Mouse (Mus musculus) v-Abl transformed pro-B cells (cell line): ENCODE measurements around the gene Snx14.

ENCODE experiments used
- in situ Hi-C, 2 experiments: fragments of 400-800 bp; cut with MboI; formaldehyde crosslinking; loops; one replicate each; pipeline ENCODE4 v1.15.1; 2025; ENCODE audit not compliant: unreplicated experiment in 2 of 2

The Snx14 gene

GRCm38 (mm10) chr9:88398461-88398860 is 40.3 kb downstream of the Snx14 start:
- in situ Hi-C loops: loop anchor here (5.0 kb wide), 1 partner anchor 156 kb away; no protein-coding TSS in a partner anchor

- in situ Hi-C loops: loop anchor here (5.0 kb wide), 1 partner anchor 153 kb away; no protein-coding TSS in a partner anchor
These were observed 43.9 kb downstream of the Snx14 start for GRCm38 (mm10) chr9:88394852-88395251.

- in situ Hi-C loops: no loop called here
These were observed 49.9 kb downstream of the Snx14 start for GRCm38 (mm10) chr9:88388826-88389225.

DNA sequence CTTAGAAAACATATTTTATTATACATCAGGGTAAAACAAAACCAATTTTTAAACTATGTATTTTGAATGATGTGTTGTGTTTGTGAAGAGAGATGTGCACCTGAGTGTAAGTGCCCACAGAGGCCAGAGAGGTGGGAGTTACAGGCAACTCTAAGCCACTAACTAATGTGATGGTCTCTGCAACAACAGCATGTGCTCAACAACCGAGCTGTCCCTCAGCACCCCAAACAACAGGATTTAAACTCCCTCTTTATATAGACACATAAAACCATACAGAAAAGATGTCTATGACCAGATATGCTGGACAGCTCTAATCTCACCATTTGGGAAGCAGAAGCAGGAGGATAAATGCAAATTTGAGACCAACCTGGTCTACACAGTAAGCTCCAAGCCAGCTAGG is 58.2 kb downstream of the Snx14 start:
- in situ Hi-C loops: no loop called here

GRCm38 (mm10) chr9:88380076-88380475 is 58.7 kb downstream of the Snx14 start:
- in situ Hi-C loops: no loop called here

DNA sequence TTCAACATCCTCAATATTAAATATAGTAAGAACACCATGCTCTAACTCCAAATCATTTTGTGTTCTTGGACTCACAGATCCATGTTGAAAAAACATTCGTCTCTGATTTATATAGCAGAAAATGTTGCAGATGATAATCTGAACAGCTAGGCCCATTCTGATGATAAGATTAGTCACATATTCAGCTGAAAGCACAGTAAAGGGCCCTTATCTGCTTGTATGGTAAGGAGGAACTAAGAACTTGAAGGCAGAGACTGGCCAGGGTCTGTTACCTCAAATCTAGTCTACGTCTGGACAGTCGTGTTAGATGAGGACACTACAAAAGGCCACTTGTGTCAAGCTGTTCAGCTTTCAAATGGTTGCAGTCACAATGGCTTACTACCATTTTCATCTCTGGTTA is 59.7 kb downstream of the Snx14 start:
- in situ Hi-C loops: loop anchor here in 1 of 2 experiments (10.0 kb wide), 1 partner anchor 114 kb away; no protein-coding TSS in a partner anchor

GRCm38 (mm10) chr9:88377483-88377882 is 61.3 kb downstream of the Snx14 start:
- in situ Hi-C loops: loop anchor here in 1 of 2 experiments (10.0 kb wide), 1 partner anchor 113 kb away; no protein-coding TSS in a partner anchor

- in situ Hi-C loops: loop anchor here in 1 of 2 experiments (10.0 kb wide), 1 partner anchor 108 kb away; no protein-coding TSS in a partner anchor
These were observed 65.8 kb downstream of the Snx14 start for GRCm38 (mm10) chr9:88373001-88373400.

DNA sequence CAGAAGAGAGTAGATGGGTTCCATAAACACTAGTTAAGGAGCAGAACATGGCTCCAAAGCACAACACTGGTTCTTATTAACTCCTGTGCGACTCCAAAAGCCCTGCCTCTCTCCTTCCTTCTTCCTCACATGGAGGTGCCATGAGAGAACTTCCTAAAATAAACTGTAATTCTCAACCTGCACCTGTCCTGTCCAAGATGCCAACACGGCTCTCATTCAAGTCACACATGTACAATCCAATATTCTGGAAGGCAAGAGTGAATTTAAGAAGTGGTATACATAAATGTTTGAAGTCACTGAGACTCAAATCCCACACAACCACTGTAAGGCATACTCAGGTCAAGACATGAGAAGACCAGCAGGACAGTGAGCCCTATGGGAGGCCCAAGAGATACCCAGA is 67.6 kb downstream of the Snx14 start:
- in situ Hi-C loops: loop anchor here in 1 of 2 experiments (10.0 kb wide), 1 partner anchor 106 kb away; no protein-coding TSS in a partner anchor

DNA sequence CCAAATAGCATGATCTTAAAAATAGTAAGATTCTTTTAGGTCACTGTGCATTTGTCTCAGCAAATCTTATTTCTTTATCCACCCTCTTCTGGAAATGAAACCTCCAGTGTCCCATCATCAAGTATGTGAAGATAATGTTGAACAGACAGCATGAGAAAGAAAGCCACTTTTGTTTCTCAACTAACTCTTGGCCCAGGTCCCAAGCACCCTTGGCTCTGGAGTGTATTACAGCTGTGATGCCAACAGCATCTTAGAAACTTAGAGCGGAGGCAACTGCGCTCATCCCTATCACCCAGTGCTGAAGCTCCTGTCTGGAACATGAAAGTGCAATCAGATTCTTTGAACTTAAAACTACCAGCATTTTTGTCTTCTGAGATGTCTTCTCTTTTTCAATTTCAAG is 69.1 kb downstream of the Snx14 start:
- in situ Hi-C loops: loop anchor here in 1 of 2 experiments (10.0 kb wide), 2 partner anchors 105 to 125 kb away; no protein-coding TSS in a partner anchor

GRCm38 (mm10) chr9:88368476-88368875 is 70.3 kb downstream of the Snx14 start:
- in situ Hi-C loops: loop anchor here in 1 of 2 experiments (10.0 kb wide), 1 partner anchor 124 kb away; no protein-coding TSS in a partner anchor

- in situ Hi-C loops: loop anchor here in 1 of 2 experiments (10.0 kb wide), 1 partner anchor 123 kb away; no protein-coding TSS in a partner anchor
These were observed 71.0 kb downstream of the Snx14 start for GRCm38 (mm10) chr9:88367751-88368150.

DNA sequence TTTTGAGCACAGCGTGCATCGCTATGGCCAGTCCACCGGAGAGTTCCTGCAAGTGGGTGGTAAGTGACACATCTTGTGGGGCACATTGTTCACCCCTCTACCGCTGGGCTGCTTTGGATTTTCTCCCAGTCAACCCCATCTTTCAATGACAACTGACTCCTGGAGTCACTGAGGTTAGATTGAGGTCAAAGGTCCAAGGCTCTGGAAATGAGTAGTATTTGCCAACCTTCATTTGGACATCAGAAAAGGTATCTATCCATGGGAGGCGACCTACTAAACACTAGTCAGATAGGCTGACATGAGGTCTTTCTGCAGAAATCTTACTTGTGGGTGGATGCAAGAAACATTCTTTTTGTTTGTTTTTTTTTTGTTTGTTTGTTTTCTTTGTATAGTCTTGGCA is 71.4 kb downstream of the Snx14 start:
- in situ Hi-C loops: loop anchor here in 1 of 2 experiments (10.0 kb wide), 1 partner anchor 123 kb away; no protein-coding TSS in a partner anchor

DNA sequence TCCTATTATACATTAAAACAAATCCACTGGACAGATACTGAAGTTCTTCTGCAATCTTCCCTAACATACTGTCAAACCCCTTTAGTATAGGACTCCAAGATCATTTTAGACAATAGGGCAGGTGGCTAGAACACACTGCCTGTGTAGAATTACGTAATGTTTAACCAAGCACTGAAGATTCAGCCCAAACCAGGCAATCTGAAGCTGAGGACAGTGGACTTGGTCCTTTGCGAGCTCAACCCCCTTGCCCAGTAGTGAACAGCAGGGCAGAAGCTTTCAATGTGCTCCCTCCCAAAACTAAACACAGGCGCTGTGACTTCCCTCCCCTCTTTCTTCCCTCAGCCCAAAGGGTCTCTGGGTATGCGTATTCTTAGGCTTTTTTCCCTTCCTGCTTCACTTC is 71.9 kb downstream of the Snx14 start:
- in situ Hi-C loops: loop anchor here in 1 of 2 experiments (10.0 kb wide), 1 partner anchor 122 kb away; no protein-coding TSS in a partner anchor

DNA sequence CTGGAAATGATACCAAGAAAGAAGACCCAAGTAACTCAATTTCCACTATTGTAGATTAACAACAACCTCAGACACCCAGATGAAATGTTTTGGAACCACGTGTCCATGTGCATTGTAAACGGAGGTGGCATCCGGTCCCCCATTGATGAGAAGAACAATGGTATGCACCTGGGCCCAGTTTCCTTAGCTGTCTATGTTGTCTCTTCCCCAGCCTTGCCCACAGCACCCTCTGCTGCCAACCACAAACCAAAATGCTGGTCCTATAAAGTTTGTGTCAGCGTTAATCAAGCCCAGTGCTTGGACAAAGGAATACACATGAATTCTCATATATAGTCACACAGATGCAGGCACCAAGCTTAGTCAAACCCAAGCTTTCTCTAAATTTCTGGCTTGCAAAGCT is 72.5 kb downstream of the Snx14 start:
- in situ Hi-C loops: loop anchor here in 1 of 2 experiments (10.0 kb wide), 1 partner anchor 122 kb away; no protein-coding TSS in a partner anchor

- in situ Hi-C loops: loop anchor here in 1 of 2 experiments (10.0 kb wide), 1 partner anchor 118 kb away; no protein-coding TSS in a partner anchor
These were observed 75.7 kb downstream of the Snx14 start for GRCm38 (mm10) chr9:88363102-88363501.

DNA sequence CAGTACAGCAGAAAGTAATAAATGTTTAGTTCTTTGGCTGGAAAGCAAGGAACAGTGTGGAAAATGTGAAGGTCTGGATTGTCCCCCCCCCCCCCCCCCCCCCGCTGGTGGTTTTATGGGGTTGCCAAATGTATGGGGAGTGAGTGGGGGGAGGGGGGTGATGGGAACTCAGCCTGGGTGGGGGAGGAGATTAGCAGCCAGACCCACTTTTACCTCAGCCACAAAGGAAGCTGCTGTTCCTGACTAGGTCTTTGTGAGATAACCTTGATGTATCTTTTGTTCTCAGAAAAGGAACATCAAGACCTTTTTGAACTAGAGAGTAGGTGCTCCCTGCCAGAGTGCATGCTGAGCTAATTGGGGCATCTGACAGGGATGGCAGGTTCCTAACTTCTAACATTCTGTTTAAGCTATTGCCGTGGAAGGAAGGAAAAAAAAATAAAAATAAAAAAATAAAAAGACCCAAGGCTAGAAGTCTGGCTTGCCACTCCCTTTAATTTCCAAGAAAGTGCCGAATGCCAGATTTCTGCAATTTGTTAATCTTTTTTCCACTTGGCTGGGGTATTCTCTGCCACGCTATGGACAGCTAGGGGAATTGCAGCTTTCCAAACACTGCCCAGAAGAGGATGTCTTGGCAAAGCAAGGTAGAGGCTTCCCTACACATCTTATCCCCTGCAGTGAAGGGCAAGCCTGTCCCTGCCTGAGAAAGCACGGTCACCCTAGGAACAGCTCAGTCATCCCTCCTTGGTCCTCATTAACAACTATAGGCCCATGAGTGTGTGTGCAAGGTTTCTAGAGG is 76.5 kb downstream of the Snx14 start:
- in situ Hi-C loops: loop anchor here in 1 of 2 experiments (10.0 kb wide), 1 partner anchor 117 kb away; no protein-coding TSS in a partner anchor

DNA sequence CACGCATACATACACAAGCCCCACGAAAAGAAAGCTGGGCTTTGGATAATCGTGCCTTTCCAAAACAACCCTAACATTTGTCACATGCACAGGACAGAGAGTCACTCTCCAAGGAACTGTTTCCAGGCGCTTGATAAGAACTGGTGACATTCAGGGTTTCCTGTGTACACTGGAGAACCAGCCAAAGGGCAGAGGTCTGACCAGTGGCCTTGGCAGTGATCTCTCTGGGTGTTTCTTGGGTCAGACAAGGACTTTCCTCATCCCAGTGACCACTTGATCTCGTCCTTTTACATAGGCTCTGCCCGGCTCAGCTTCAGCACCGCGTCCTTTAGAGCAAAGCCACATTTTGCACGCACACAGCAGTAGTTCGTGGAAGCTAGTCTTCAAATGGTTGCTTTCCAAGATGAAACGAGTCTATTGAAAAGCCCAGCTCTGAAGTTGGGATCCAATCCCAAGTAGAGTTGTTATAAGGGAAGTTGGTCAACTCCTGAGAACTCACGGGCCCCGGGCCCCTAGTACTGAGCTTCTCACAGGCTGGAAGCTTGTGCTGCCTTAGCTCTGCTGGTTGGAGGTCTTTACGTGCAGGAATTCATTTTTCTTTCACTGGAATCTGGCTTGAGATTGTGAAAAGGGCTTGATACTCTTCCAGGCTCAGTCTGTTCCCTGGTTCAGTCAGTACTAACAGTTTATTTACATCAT is 77.4 kb downstream of the Snx14 start:
- in situ Hi-C loops: loop anchor here in 1 of 2 experiments (10.0 kb wide), 1 partner anchor 117 kb away; no protein-coding TSS in a partner anchor

DNA sequence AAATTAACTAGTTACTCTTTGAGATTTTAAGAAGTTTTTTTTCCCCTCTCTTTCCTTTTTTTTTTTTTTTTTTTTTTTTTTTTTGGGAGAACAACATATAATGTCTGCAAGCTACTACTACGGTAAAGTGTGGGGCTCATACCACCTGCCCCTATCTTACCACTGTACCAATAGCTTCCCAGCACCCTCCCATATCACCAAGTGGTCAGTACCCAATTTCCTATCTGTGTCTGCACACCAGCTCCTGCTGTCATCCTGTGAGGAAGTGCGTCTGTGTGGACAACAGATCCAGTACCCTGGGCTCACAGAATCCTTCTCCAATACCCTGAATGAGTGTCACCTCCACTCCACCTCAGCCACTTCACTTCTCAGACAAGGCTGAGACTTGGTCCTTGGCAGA is 79.6 kb downstream of the Snx14 start:
- in situ Hi-C loops: no loop called here

GRCm38 (mm10) chr9:88357173-88357572 is 81.6 kb downstream of the Snx14 start:
- in situ Hi-C loops: no loop called here

DNA sequence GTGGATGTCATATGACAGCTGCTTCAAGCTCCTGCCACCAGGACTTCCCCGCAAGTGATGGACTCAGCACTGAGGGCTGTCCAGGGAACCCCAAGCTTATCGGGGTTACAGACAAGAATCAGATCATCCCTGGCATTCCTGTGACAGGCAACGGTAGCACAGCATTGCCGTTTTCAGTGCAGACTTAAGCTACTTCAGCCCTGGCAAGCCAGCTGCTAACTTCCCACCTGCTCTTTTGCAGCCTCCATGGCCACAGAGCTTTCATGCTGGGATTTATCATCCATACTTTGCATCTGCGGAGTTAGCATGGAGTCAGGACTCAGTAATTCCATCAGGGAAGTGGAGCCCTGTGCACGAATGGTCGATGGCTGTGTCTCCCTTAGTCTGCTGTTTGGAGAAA is 85.3 kb downstream of the Snx14 start:
- in situ Hi-C loops: no loop called here
